Mouse (Mus musculus) ES-E14 (cell line): Measurements from ENCODE around the gene Sh3bp4.

Experiments
- CHD2 ChIP-seq: IDR thresholded peaks from 2 replicates; pipeline ENCODE4 v1.6.1; 2014; ENCODE audit warnings: mild to moderate bottlenecking, low read depth, low read length, inconsistent platforms
- HCFC1 ChIP-seq: IDR thresholded peaks from 2 replicates; pipeline ENCODE4 v1.6.1; 2012; ENCODE audit warnings: low read length, inconsistent platforms, borderline replicate concordance; ENCODE audit not compliant: insufficient read depth
- MAFK ChIP-seq: IDR thresholded peaks from 2 replicates; pipeline ENCODE4 v1.6.1; 2014; ENCODE audit warnings: mild to moderate bottlenecking, low read depth, low read length, inconsistent platforms; ENCODE audit not compliant: insufficient read depth
- ZC3H11A ChIP-seq: IDR thresholded peaks from 2 replicates; pipeline ENCODE4 v1.6.1; 2012; ENCODE audit warnings: low read depth, mild to moderate bottlenecking, inconsistent platforms, low read length, borderline replicate concordance
- ZNF384 ChIP-seq: IDR thresholded peaks from 2 replicates; pipeline ENCODE4 v1.6.1; 2012; ENCODE audit warnings: low read depth, low read length, inconsistent platforms

GRCm38 (mm10) chr1:89195827-89196712 lies 125.9 kb downstream of the Sh3bp4 start:
- TF ChIP-seq CHD2, result no peak
- TF ChIP-seq HCFC1, result no peak
- no peak for TF ChIP-seq MAFK
- peak; percentile 66 for TF ChIP-seq ZC3H11A
- TF ChIP-seq ZNF384, result no peak
